Mouse (Mus musculus): ENCODE measurements around the gene Actn1. TPM values are rescaled to one million over a fixed set of nuclear protein-coding genes. Genes with fewer than 3 reads are reported as not detected.

Actn1 gene
- polyA plus RNA-seq, 1 experiment from 2014 or later, result 10.3 TPM

DNA sequence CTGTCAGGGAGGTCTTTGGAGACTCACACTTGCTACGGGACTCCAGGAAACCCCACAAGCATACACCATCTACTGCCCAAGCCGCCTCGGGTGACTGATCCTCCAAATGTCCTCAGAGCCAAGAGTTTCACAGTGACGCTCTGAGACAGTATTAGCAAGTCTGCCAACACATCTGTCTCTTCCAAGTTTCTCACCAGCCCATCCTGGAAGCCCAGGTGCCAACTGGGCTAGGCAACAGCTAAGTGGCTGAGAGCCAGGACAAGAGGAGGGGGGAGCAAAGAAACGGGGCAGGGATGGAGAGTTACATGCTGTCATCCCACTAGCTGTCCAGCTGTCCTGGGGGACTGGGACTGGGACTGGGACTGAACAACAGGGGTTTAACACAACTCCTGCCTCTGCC, 13.1 kb downstream of the Actn1 start:
- H3K9ac ChIP-seq (ENCODE audit: low read depth, low read length), result no peak overlapping the region
- no peak for ATAC-seq (ENCODE audit: low read depth)
- no peak overlapping the region for H3K4me2 ChIP-seq (ENCODE audit: low read depth, low read length)
- H3K4me3 ChIP-seq (ENCODE audit: low read depth, low read length), result no peak overlapping the region
- no peaks in the 10 kb centered on the region for H3K9me3 ChIP-seq (replicated peaks; ENCODE audit: control insufficient read depth, low read length)
- H3K27me3 ChIP-seq (ENCODE audit: control insufficient read depth, insufficient read depth, low read depth, low read length), result no peaks in the 10 kb centered on the region
- 70% methylated on average over 5 of the region's 5 CpGs for WGBS (ENCODE audit: insufficient replicate concordance)
- H3K27ac ChIP-seq (ENCODE audit: low read length), result no peak overlapping the region
- H3K36me3 ChIP-seq (ENCODE audit: control insufficient read depth, insufficient read depth), result no peaks in the 10 kb centered on the region
- H3K4me1 ChIP-seq (ENCODE audit: control insufficient read depth, low read depth, low read length), result peaks cover 4% of the 10 kb centered on the region

DNA sequence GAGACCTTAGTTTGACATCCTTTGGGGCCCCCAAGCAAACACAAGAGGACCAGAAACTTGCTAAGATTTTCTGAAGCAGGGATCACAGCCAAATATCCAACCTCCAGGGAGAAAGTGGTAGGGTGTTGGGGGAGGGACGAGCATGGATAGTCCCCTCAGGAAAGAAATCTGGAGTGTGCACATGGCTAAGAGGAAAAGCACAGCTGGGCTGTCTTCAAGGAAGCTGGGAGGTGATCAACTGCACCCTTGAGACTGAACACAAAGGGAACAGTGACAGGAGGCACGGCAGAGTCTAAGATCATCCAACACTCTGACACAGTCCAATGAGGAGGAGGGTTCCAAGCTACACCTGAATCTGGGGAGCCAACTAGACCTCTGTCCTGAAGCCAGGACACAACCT, 13.7 kb downstream of the Actn1 start:
- no peaks in the 10 kb centered on the region for H3K36me3 ChIP-seq (ENCODE audit: control insufficient read depth, insufficient read depth)
- H3K9ac ChIP-seq (ENCODE audit: low read depth, low read length), result no peak overlapping the region
- no peaks in the 10 kb centered on the region for H3K27me3 ChIP-seq (ENCODE audit: control insufficient read depth, insufficient read depth, low read depth, low read length)
- ATAC-seq (ENCODE audit: low read depth), result no peak
- no peak overlapping the region for H3K27ac ChIP-seq (ENCODE audit: low read length)
- 51% methylated on average over 2 of the region's 2 CpGs for WGBS (ENCODE audit: insufficient replicate concordance)
- no peak overlapping the region for H3K4me2 ChIP-seq (ENCODE audit: low read depth, low read length)
- H3K4me3 ChIP-seq (ENCODE audit: low read depth, low read length), result no peak overlapping the region
- no peaks in the 10 kb centered on the region for H3K9me3 ChIP-seq (replicated peaks; ENCODE audit: control insufficient read depth, low read length)
- H3K4me1 ChIP-seq (ENCODE audit: control insufficient read depth, low read depth, low read length), result peaks cover 4% of the 10 kb centered on the region

DNA sequence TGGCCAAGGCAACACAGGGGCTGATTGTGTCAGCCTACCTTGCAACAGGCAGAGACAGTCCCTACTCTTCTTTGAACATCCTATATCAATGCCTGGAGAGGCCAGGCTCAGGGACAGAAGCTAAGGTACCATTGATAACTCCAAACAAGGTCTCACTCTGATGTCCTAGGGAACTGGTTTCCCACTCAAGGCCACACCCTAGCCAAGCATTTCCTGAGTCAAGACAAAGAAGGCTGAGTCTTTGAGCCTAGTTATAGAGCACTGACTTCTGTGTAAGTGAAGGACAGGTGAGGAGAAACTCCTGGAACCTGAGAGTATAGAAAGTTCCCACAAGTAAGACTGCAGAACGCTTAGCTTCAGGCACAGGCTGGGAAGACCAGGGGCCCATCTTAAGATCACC, 15.4 kb downstream of the Actn1 start:
- H3K4me2 ChIP-seq (ENCODE audit: low read depth, low read length), result no peak overlapping the region
- no peak overlapping the region for H3K27ac ChIP-seq (ENCODE audit: low read length)
- H3K4me1 ChIP-seq (ENCODE audit: control insufficient read depth, low read depth, low read length), result peaks cover 2% of the 10 kb centered on the region
- no peak overlapping the region for H3K9ac ChIP-seq (ENCODE audit: low read depth, low read length)
- H3K27me3 ChIP-seq (ENCODE audit: control insufficient read depth, insufficient read depth, low read depth, low read length), result no peaks in the 10 kb centered on the region
- H3K4me3 ChIP-seq (ENCODE audit: low read depth, low read length), result no peak overlapping the region
- H3K9me3 ChIP-seq (replicated peaks; ENCODE audit: control insufficient read depth, low read length), result no peaks in the 10 kb centered on the region
- no peaks in the 10 kb centered on the region for H3K36me3 ChIP-seq (ENCODE audit: control insufficient read depth, insufficient read depth)
- no peak for ATAC-seq (ENCODE audit: low read depth)
- WGBS (ENCODE audit: insufficient replicate concordance), result 75% methylated on average over 1 of the region's 1 CpGs

DNA sequence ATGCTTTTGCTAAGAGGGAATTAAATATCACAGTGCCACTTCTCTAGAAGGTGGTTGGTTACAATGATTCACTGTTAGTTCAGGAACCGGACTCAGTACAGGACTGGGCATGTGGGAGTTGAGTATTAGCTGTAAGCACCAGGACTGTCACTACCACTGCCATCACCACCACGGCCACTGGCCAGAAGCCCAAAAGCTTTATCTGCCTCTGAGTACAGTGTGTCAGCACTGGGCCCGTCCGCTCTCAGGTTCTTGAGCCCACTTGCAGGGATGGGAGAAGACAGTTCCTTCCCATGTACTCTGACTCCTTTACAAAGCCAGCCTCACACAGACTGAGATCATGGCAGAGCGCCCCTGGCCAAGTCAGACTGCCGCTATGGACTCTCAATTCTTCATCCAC, 16.0 kb downstream of the Actn1 start:
- no peak for ATAC-seq (ENCODE audit: low read depth)
- no peak overlapping the region for H3K9ac ChIP-seq (ENCODE audit: low read depth, low read length)
- no peak overlapping the region for H3K4me2 ChIP-seq (ENCODE audit: low read depth, low read length)
- WGBS (ENCODE audit: insufficient replicate concordance), result 67% methylated on average over 6 of the region's 6 CpGs
- H3K4me1 ChIP-seq (ENCODE audit: control insufficient read depth, low read depth, low read length), result no peaks in the 10 kb centered on the region
- H3K9me3 ChIP-seq (replicated peaks; ENCODE audit: control insufficient read depth, low read length), result no peaks in the 10 kb centered on the region
- H3K36me3 ChIP-seq (ENCODE audit: control insufficient read depth, insufficient read depth), result no peaks in the 10 kb centered on the region
- H3K27ac ChIP-seq (ENCODE audit: low read length), result no peak overlapping the region
- H3K27me3 ChIP-seq (ENCODE audit: control insufficient read depth, insufficient read depth, low read depth, low read length), result no peaks in the 10 kb centered on the region
- no peak overlapping the region for H3K4me3 ChIP-seq (ENCODE audit: low read depth, low read length)

DNA sequence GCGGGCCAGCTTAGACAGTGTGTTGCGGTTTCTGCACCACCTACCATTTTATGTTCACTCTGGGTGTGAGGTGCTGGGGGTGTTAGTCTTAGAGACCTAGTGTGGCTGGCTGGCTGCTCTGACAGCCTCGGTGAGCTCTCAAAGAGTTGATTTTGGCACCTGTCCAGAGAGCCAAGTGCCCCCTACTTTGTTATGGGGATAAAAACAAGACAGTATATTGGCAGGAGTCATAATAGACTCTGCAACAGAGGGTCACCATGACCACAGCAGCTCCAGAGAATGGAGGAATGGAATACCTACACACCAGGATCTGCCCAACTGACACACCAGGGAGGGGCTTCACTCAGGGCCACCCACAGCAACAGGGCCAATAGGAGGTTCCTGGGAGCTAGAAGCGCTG, 16.8 kb downstream of the Actn1 start:
- Histone ChIP-seq H3K4me3 (ENCODE audit: low read depth, low read length) (no peak overlapping the region), H3K27me3 (ENCODE audit: control insufficient read depth, insufficient read depth, low read depth, low read length) (no peaks in the 10 kb centered on the region), H3K4me1 (ENCODE audit: control insufficient read depth, low read depth, low read length) (peaks cover 4% of the 10 kb centered on the region), H3K9me3 (replicated peaks; ENCODE audit: control insufficient read depth, low read length) (no peaks in the 10 kb centered on the region), H3K36me3 (ENCODE audit: control insufficient read depth, insufficient read depth) (no peaks in the 10 kb centered on the region), H3K27ac (ENCODE audit: low read length) (no peak overlapping the region), H3K4me2 (ENCODE audit: low read depth, low read length) (no peak overlapping the region), H3K9ac (ENCODE audit: low read depth, low read length) (no peak overlapping the region)
- 69% methylated on average over 4 of the region's 4 CpGs for WGBS (ENCODE audit: insufficient replicate concordance)
- ATAC-seq (ENCODE audit: low read depth), result no peak

DNA sequence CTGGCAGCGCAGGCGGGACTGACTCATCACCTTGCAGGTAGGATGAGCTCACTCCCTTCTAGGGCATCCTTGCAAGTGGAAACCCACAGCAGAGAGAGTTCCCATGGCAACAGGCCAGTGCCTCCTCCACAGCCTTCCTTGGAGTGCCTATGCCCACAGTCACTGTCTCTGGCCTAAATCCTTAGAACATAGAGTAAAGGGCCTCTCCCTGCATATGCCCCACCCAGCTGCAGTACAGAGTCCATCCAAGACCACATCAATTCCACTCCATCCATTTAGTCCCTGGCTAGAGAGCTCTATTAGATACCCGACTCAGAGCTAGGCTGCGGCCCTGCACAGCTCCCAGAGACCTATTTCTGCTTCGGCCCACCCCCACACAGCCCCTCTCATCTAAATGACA, 20.7 kb downstream of the Actn1 start:
- Histone ChIP-seq H3K27ac (ENCODE audit: low read length) (no peak overlapping the region), H3K4me3 (ENCODE audit: low read depth, low read length) (no peak overlapping the region), H3K4me2 (ENCODE audit: low read depth, low read length) (no peak overlapping the region), H3K9ac (ENCODE audit: low read depth, low read length) (no peak overlapping the region), H3K27me3 (ENCODE audit: control insufficient read depth, insufficient read depth, low read depth, low read length) (no peaks in the 10 kb centered on the region), H3K36me3 (ENCODE audit: control insufficient read depth, insufficient read depth) (no peaks in the 10 kb centered on the region), H3K9me3 (replicated peaks; ENCODE audit: control insufficient read depth, low read length) (no peaks in the 10 kb centered on the region), H3K4me1 (ENCODE audit: control insufficient read depth, low read depth, low read length) (peaks cover 4% of the 10 kb centered on the region)
- 69% methylated on average over 5 of the region's 5 CpGs for WGBS (ENCODE audit: insufficient replicate concordance)
- ATAC-seq (ENCODE audit: low read depth), result no peak

DNA sequence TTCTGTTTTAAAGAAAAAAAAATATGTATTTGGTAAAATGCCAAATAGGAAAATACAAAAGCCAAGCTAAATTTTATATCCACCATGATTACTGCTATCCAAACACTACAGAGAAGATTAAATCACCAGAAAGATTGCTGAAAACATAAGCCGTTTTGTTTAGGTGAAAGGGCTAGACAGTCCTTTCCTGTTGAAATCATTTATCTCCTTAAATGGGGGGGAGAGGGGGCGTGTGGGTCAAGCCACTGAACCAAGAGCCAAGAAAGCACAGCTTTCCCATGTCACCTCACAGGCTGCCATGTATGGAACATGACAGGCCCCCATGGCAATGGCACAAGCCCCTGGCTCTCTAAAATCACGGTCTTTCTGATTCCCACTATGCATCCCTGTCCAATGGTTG, 21.6 kb downstream of the Actn1 start:
- H3K27me3 ChIP-seq (ENCODE audit: control insufficient read depth, insufficient read depth, low read depth, low read length), result no peaks in the 10 kb centered on the region
- no peak overlapping the region for H3K4me2 ChIP-seq (ENCODE audit: low read depth, low read length)
- H3K4me3 ChIP-seq (ENCODE audit: low read depth, low read length), result no peak overlapping the region
- H3K36me3 ChIP-seq (ENCODE audit: control insufficient read depth, insufficient read depth), result no peaks in the 10 kb centered on the region
- no peak overlapping the region for H3K9ac ChIP-seq (ENCODE audit: low read depth, low read length)
- 62% methylated on average over 3 of the region's 3 CpGs for WGBS (ENCODE audit: insufficient replicate concordance)
- ATAC-seq (ENCODE audit: low read depth), result no peak
- peaks cover 4% of the 10 kb centered on the region for H3K4me1 ChIP-seq (ENCODE audit: control insufficient read depth, low read depth, low read length)
- H3K9me3 ChIP-seq (replicated peaks; ENCODE audit: control insufficient read depth, low read length), result no peaks in the 10 kb centered on the region
- H3K27ac ChIP-seq (ENCODE audit: low read length), result no peak overlapping the region

DNA sequence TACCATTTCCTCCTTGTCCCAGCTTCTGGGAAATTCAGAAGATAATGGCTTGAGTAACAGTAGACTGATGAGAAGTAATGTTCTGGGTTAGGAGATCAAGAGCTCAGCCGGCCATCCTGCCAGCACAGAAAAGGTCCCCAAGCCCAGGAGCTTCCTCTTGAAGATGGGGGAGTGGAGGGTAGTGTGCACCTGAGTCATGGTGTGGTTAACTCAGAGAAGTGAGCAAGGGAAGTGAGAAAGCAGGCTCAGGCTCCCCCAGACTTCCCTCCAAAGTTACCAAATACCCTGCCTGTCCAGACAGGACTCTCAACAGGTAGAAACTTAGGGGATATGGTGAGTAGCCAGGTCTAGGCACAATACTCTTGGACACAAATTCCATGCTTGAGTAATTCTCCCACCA, 24.9 kb downstream of the Actn1 start:
- H3K4me2 ChIP-seq (ENCODE audit: low read depth, low read length), result no peak overlapping the region
- H3K9ac ChIP-seq (ENCODE audit: low read depth, low read length), result no peak overlapping the region
- H3K4me3 ChIP-seq (ENCODE audit: low read depth, low read length), result no peak overlapping the region
- peaks cover 22% of the 10 kb centered on the region for H3K4me1 ChIP-seq (ENCODE audit: control insufficient read depth, low read depth, low read length)
- ATAC-seq (ENCODE audit: low read depth), result no peak
- 24% methylated on average over 1 of the region's 1 CpGs for WGBS (ENCODE audit: insufficient replicate concordance)
- no peaks in the 10 kb centered on the region for H3K36me3 ChIP-seq (ENCODE audit: control insufficient read depth, insufficient read depth)
- no peaks in the 10 kb centered on the region for H3K9me3 ChIP-seq (replicated peaks; ENCODE audit: control insufficient read depth, low read length)
- no peak overlapping the region for H3K27ac ChIP-seq (ENCODE audit: low read length)
- no peaks in the 10 kb centered on the region for H3K27me3 ChIP-seq (ENCODE audit: control insufficient read depth, insufficient read depth, low read depth, low read length)

DNA sequence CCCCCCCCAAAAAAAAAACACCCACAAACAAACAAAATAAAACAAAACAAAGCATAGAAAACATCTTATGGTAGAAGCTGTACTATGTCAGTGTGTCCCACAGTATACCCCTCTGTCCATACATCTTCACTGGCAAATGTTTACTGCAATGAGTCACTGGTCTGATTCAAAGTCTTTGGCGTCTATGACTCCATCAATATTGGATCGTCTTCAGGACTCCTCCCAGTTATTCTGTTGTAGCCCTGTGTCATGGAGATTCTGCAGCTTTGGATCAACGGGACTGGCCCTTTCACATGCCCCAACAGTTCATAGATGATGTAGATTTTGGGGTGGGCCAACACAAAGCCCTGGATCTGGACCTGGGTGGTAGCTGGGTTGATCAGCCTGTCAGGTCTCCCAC, 25.9 kb downstream of the Actn1 start:
- Histone ChIP-seq H3K27me3 (ENCODE audit: control insufficient read depth, insufficient read depth, low read depth, low read length) (no peaks in the 10 kb centered on the region), H3K27ac (ENCODE audit: low read length) (no peak overlapping the region), H3K36me3 (ENCODE audit: control insufficient read depth, insufficient read depth) (no peaks in the 10 kb centered on the region), H3K4me2 (ENCODE audit: low read depth, low read length) (no peak overlapping the region), H3K9ac (ENCODE audit: low read depth, low read length) (no peak overlapping the region), H3K9me3 (replicated peaks; ENCODE audit: control insufficient read depth, low read length) (no peaks in the 10 kb centered on the region), H3K4me1 (ENCODE audit: control insufficient read depth, low read depth, low read length) (peaks cover 29% of the 10 kb centered on the region), H3K4me3 (ENCODE audit: low read depth, low read length) (no peak overlapping the region)
- ATAC-seq (ENCODE audit: low read depth), result no peak
- 64% methylated on average over 3 of the region's 3 CpGs for WGBS (ENCODE audit: insufficient replicate concordance)

DNA sequence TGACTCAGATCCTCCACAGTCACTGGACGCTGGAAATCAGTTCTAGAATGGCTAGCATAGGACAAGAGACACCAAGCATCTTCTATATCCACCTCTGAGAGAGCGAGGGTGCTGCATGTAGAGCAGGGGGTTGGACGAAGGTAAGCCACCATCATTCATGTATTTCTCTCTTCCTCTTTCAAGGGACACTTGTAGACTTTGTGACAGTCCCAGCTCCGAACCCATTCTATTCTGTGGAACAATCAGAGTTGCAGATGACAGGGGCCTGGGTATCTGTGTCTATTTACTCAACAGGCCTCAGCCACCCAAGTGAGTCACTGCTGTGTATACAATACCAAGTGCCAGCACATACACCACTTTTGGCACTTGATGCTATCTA, 27.3 kb downstream of the Actn1 start:
- no peak overlapping the region for H3K4me2 ChIP-seq (ENCODE audit: low read depth, low read length)
- H3K36me3 ChIP-seq (ENCODE audit: control insufficient read depth, insufficient read depth), result no peaks in the 10 kb centered on the region
- H3K27ac ChIP-seq (ENCODE audit: low read length), result no peak overlapping the region
- H3K4me3 ChIP-seq (ENCODE audit: low read depth, low read length), result no peak overlapping the region
- H3K4me1 ChIP-seq (ENCODE audit: control insufficient read depth, low read depth, low read length), result peaks cover 27% of the 10 kb centered on the region
- ATAC-seq (ENCODE audit: low read depth), result no peak
- no peaks in the 10 kb centered on the region for H3K9me3 ChIP-seq (replicated peaks; ENCODE audit: control insufficient read depth, low read length)
- H3K27me3 ChIP-seq (ENCODE audit: control insufficient read depth, insufficient read depth, low read depth, low read length), result no peaks in the 10 kb centered on the region
- no peak overlapping the region for H3K9ac ChIP-seq (ENCODE audit: low read depth, low read length)
- WGBS (ENCODE audit: insufficient replicate concordance), result 59% methylated on average over 4 of the region's 4 CpGs

Data from liver, embryonic 16.5 days (tissue).